Mouse (Mus musculus): ENCODE results near the gene Chrna4. TPM values are rescaled to one million over a fixed set of nuclear protein-coding genes. Genes with fewer than 3 reads are reported as not detected.

Chrna4 gene
- 7.4 and 10.8 TPM in 2 replicates for polyA plus RNA-seq (2014; fragmentation: Nextera tagmentation; extraction: Ambion mirVana)

- H3K9me3 ChIP-seq (replicated peaks; ENCODE audit: control insufficient read depth, low read length) = no peaks in the 10 kb centered on the region
- no peak within 1 kb of the TSS for H3K4me3 ChIP-seq (ENCODE audit: low read depth, low read length)
- no peak within 1 kb of the TSS; the same call in 1 of the 2 replicates for H3K4me2 ChIP-seq (ENCODE audit: low read depth, low read length)
- ATAC-seq (replicated peaks; ENCODE audit: insufficient number of reproducible peaks, low FRiP score, low TSS enrichment, low read depth) (no peak), DNase-seq (ENCODE audit: low spot score) (no peak)
- no peaks in the 10 kb centered on the region for H3K36me3 ChIP-seq (replicated peaks; ENCODE audit: control insufficient read depth, insufficient read depth, low read depth, low read length)
- H3K27me3 ChIP-seq (ENCODE audit: control insufficient read depth, insufficient read depth, low read length) = peaks cover 24% of the 10 kb centered on the region
- H3K27ac ChIP-seq (replicated peaks; ENCODE audit: low read depth, low read length) = no peak within 1 kb of the TSS
- 47% methylated on average over 3 of the region's 3 CpGs for WGBS
- H3K4me1 ChIP-seq (ENCODE audit: control insufficient read depth, insufficient read depth, low read length) = no peaks in the 10 kb centered on the region; the same call in none of the 2 replicates
- no peak within 1 kb of the TSS for H3K9ac ChIP-seq (replicated peaks; ENCODE audit: low read length)
These were observed at the start of gene Chrna4 for GRCm38 (mm10) chr2:181043437-181043836. Chrna4 (minus strand) TSS chr2:181043546.

GRCm38 (mm10) chr2:181090123-181090522 is 46.8 kb upstream of the Chrna4 start:
- DNase-seq (ENCODE audit: low spot score) = no peak
- H3K27ac ChIP-seq (replicated peaks; ENCODE audit: low read depth, low read length) = no peak overlapping the region
- H3K4me2 ChIP-seq (ENCODE audit: low read depth, low read length) = no peak overlapping the region
- no peaks in the 10 kb centered on the region for H3K27me3 ChIP-seq (ENCODE audit: control insufficient read depth, insufficient read depth, low read length)
- 79% methylated on average over 3 of the region's 3 CpGs for WGBS
- no peak overlapping the region for H3K9ac ChIP-seq (replicated peaks; ENCODE audit: low read length)
- H3K4me1 ChIP-seq (ENCODE audit: control insufficient read depth, insufficient read depth, low read length) = no peaks in the 10 kb centered on the region
- H3K9me3 ChIP-seq (replicated peaks; ENCODE audit: control insufficient read depth, low read length) = no peaks in the 10 kb centered on the region
- no peak for ATAC-seq (replicated peaks; ENCODE audit: insufficient number of reproducible peaks, low FRiP score, low TSS enrichment, low read depth)
- no peaks in the 10 kb centered on the region for H3K36me3 ChIP-seq (replicated peaks; ENCODE audit: control insufficient read depth, insufficient read depth, low read depth, low read length)
- no peak overlapping the region for H3K4me3 ChIP-seq (ENCODE audit: low read depth, low read length)

GRCm38 (mm10) chr2:181084997-181085396 is 41.7 kb upstream of the Chrna4 start:
- Histone ChIP-seq H3K9ac (replicated peaks; ENCODE audit: low read length) (no peak overlapping the region), H3K4me1 (ENCODE audit: control insufficient read depth, insufficient read depth, low read length) (no peaks in the 10 kb centered on the region), H3K4me2 (ENCODE audit: low read depth, low read length) (no peak overlapping the region), H3K27ac (replicated peaks; ENCODE audit: low read depth, low read length) (no peak overlapping the region), H3K9me3 (replicated peaks; ENCODE audit: control insufficient read depth, low read length) (no peaks in the 10 kb centered on the region), H3K4me3 (ENCODE audit: low read depth, low read length) (no peak overlapping the region), H3K36me3 (replicated peaks; ENCODE audit: control insufficient read depth, insufficient read depth, low read depth, low read length) (no peaks in the 10 kb centered on the region), H3K27me3 (ENCODE audit: control insufficient read depth, insufficient read depth, low read length) (no peaks in the 10 kb centered on the region)
- 72% methylated on average over 8 of the region's 8 CpGs for WGBS
- DNase-seq (ENCODE audit: low spot score) = no peak
- no peak for ATAC-seq (replicated peaks; ENCODE audit: insufficient number of reproducible peaks, low FRiP score, low TSS enrichment, low read depth)

GRCm38 (mm10) chr2:181083945-181084344 is 40.6 kb upstream of the Chrna4 start:
- H3K27ac ChIP-seq (replicated peaks; ENCODE audit: low read depth, low read length) = no peak overlapping the region
- no peaks in the 10 kb centered on the region for H3K27me3 ChIP-seq (ENCODE audit: control insufficient read depth, insufficient read depth, low read length)
- H3K4me2 ChIP-seq (ENCODE audit: low read depth, low read length) = no peak overlapping the region
- H3K9ac ChIP-seq (replicated peaks; ENCODE audit: low read length) = no peak overlapping the region
- DNase-seq (ENCODE audit: low spot score) (no peak), ATAC-seq (replicated peaks; ENCODE audit: insufficient number of reproducible peaks, low FRiP score, low TSS enrichment, low read depth) (no peak)
- no peaks in the 10 kb centered on the region for H3K4me1 ChIP-seq (ENCODE audit: control insufficient read depth, insufficient read depth, low read length)
- no peaks in the 10 kb centered on the region for H3K36me3 ChIP-seq (replicated peaks; ENCODE audit: control insufficient read depth, insufficient read depth, low read depth, low read length)
- no peak overlapping the region for H3K4me3 ChIP-seq (ENCODE audit: low read depth, low read length)
- WGBS = 56% methylated on average over 4 of the region's 4 CpGs
- no peaks in the 10 kb centered on the region for H3K9me3 ChIP-seq (replicated peaks; ENCODE audit: control insufficient read depth, low read length)

- 66% methylated on average over 5 of the region's 5 CpGs for WGBS
- no peak overlapping the region for H3K27ac ChIP-seq (replicated peaks; ENCODE audit: low read depth, low read length)
- no peak overlapping the region for H3K9ac ChIP-seq (replicated peaks; ENCODE audit: low read length)
- no peak overlapping the region for H3K4me3 ChIP-seq (ENCODE audit: low read depth, low read length)
- H3K4me1 ChIP-seq (ENCODE audit: control insufficient read depth, insufficient read depth, low read length) = no peaks in the 10 kb centered on the region
- DNase-seq (ENCODE audit: low spot score) (no peak), ATAC-seq (replicated peaks; ENCODE audit: insufficient number of reproducible peaks, low FRiP score, low TSS enrichment, low read depth) (no peak)
- H3K9me3 ChIP-seq (replicated peaks; ENCODE audit: control insufficient read depth, low read length) = no peaks in the 10 kb centered on the region
- H3K27me3 ChIP-seq (ENCODE audit: control insufficient read depth, insufficient read depth, low read length) = no peaks in the 10 kb centered on the region
- no peaks in the 10 kb centered on the region for H3K36me3 ChIP-seq (replicated peaks; ENCODE audit: control insufficient read depth, insufficient read depth, low read depth, low read length)
- no peak overlapping the region for H3K4me2 ChIP-seq (ENCODE audit: low read depth, low read length)
These were observed 37.5 kb upstream of the Chrna4 start for GRCm38 (mm10) chr2:181080886-181081285.

- Histone ChIP-seq H3K27ac (replicated peaks; ENCODE audit: low read depth, low read length) (no peak overlapping the region), H3K36me3 (replicated peaks; ENCODE audit: control insufficient read depth, insufficient read depth, low read depth, low read length) (no peaks in the 10 kb centered on the region), H3K9ac (replicated peaks; ENCODE audit: low read length) (no peak overlapping the region), H3K4me3 (ENCODE audit: low read depth, low read length) (no peak overlapping the region), H3K27me3 (ENCODE audit: control insufficient read depth, insufficient read depth, low read length) (no peaks in the 10 kb centered on the region), H3K4me1 (ENCODE audit: control insufficient read depth, insufficient read depth, low read length) (no peaks in the 10 kb centered on the region), H3K4me2 (ENCODE audit: low read depth, low read length) (no peak overlapping the region), H3K9me3 (replicated peaks; ENCODE audit: control insufficient read depth, low read length) (no peaks in the 10 kb centered on the region)
- DNase-seq (ENCODE audit: low spot score) = no peak
- WGBS = 88% methylated on average over 2 of the region's 2 CpGs
- no peak for ATAC-seq (replicated peaks; ENCODE audit: insufficient number of reproducible peaks, low FRiP score, low TSS enrichment, low read depth)
These were observed 36.2 kb upstream of the Chrna4 start for GRCm38 (mm10) chr2:181079518-181079917.

GRCm38 (mm10) chr2:181078908-181079307 is 35.6 kb upstream of the Chrna4 start:
- 86% methylated on average over 2 of the region's 2 CpGs for WGBS
- no peak overlapping the region for H3K27ac ChIP-seq (replicated peaks; ENCODE audit: low read depth, low read length)
- no peaks in the 10 kb centered on the region for H3K4me1 ChIP-seq (ENCODE audit: control insufficient read depth, insufficient read depth, low read length)
- H3K4me2 ChIP-seq (ENCODE audit: low read depth, low read length) = no peak overlapping the region
- ATAC-seq (replicated peaks; ENCODE audit: insufficient number of reproducible peaks, low FRiP score, low TSS enrichment, low read depth) (no peak), DNase-seq (ENCODE audit: low spot score) (no peak)
- no peaks in the 10 kb centered on the region for H3K36me3 ChIP-seq (replicated peaks; ENCODE audit: control insufficient read depth, insufficient read depth, low read depth, low read length)
- H3K27me3 ChIP-seq (ENCODE audit: control insufficient read depth, insufficient read depth, low read length) = no peaks in the 10 kb centered on the region
- no peak overlapping the region for H3K9ac ChIP-seq (replicated peaks; ENCODE audit: low read length)
- no peak overlapping the region for H3K4me3 ChIP-seq (ENCODE audit: low read depth, low read length)
- no peaks in the 10 kb centered on the region for H3K9me3 ChIP-seq (replicated peaks; ENCODE audit: control insufficient read depth, low read length)

- Histone ChIP-seq H3K4me3 (ENCODE audit: low read depth, low read length) (no peak overlapping the region), H3K27me3 (ENCODE audit: control insufficient read depth, insufficient read depth, low read length) (no peaks in the 10 kb centered on the region), H3K9ac (replicated peaks; ENCODE audit: low read length) (no peak overlapping the region), H3K36me3 (replicated peaks; ENCODE audit: control insufficient read depth, insufficient read depth, low read depth, low read length) (no peaks in the 10 kb centered on the region), H3K4me1 (ENCODE audit: control insufficient read depth, insufficient read depth, low read length) (no peaks in the 10 kb centered on the region), H3K27ac (replicated peaks; ENCODE audit: low read depth, low read length) (no peak overlapping the region), H3K4me2 (ENCODE audit: low read depth, low read length) (no peak overlapping the region), H3K9me3 (replicated peaks; ENCODE audit: control insufficient read depth, low read length) (no peaks in the 10 kb centered on the region)
- WGBS = 86% methylated on average over 12 of the region's 12 CpGs
- ATAC-seq (replicated peaks; ENCODE audit: insufficient number of reproducible peaks, low FRiP score, low TSS enrichment, low read depth) (no peak), DNase-seq (ENCODE audit: low spot score) (no peak)
These were observed 32.2 kb upstream of the Chrna4 start for GRCm38 (mm10) chr2:181075501-181075900.
